Mouse (Mus musculus) lung, embryonic 15.5 days (tissue): Measurements from ENCODE around the gene BC049352. TPM values are rescaled to one million over a fixed set of nuclear protein-coding genes. Genes with fewer than 3 reads are reported as not detected.

Experiments
- ATAC-seq: fragments of 200-750 bp; cut with Nextera tagmentation; 2 replicates; pipeline ENCODE4 v1.8.0; 2017; ENCODE audit warnings: moderate number of reproducible peaks, borderline replicate concordance; ENCODE audit not compliant: low FRiP score, low TSS enrichment; ENCODE audit errors: extremely low read depth
- H3K27ac ChIP-seq: fragments of 300-500 bp; sonication (generic); 2 replicates; pipeline ENCODE4 v1.5.1; 2015; ENCODE audit warnings: moderate library complexity, mild to moderate bottlenecking, inconsistent platforms
- H3K27me3 ChIP-seq: fragments of 300-500 bp; sonication (generic); 2 replicates; pipeline ENCODE4 v1.6.1; 2015; ENCODE audit warnings: inconsistent platforms
- H3K36me3 ChIP-seq: fragments of 300-500 bp; sonication (generic); 2 replicates; pipeline ENCODE4 v1.6.1; 2015; ENCODE audit warnings: inconsistent platforms
- H3K4me1 ChIP-seq: fragments of 300-500 bp; sonication (generic); 2 replicates; pipeline ENCODE4 v1.6.1; 2015; ENCODE audit warnings: inconsistent platforms
- H3K4me2 ChIP-seq: fragments of 300-500 bp; sonication (generic); 2 replicates; pipeline ENCODE4 v1.6.1; 2015; ENCODE audit warnings: inconsistent platforms, mild to moderate bottlenecking, moderate library complexity
- H3K4me3 ChIP-seq: fragments of 300-500 bp; sonication (generic); 2 replicates; pipeline ENCODE4 v1.5.1; 2015; ENCODE audit warnings: mild to moderate bottlenecking, inconsistent platforms
- H3K9ac ChIP-seq: fragments of 300-500 bp; sonication (generic); 2 replicates; pipeline ENCODE4 v1.6.1; 2015; ENCODE audit warnings: inconsistent platforms
- H3K9me3 ChIP-seq: fragments of 300-500 bp; sonication (generic); 2 replicates; pipeline ENCODE4 v1.6.1; 2016; ENCODE audit warnings: inconsistent platforms
- WGBS: fragments of 180-500 bp; shearing (Covaris S2); methylation state at CpG from one replicate; pipeline ENCODE4 v1.1.7; 2015; 5-methylcytosine and 5-hydroxymethylcytosine counted together
- polyA plus RNA-seq: library from polyadenylated mRNA; unstranded; fragments of >200 nt; fragmentation: Nextera tagmentation; extraction: Ambion mirVana; gene quantifications from 2 replicates; pipeline ENCODE4 v1.2.1, GENCODE M21; 2015

BC049352 gene
- polyA plus RNA-seq, 1 experiment from 2014 or later, result not detected

- H3K36me3 ChIP-seq, result no peaks in the 10 kb centered on the region
- H3K9me3 ChIP-seq, result no peaks in the 10 kb centered on the region
- WGBS, result 56% methylated on average over 5 of the region's 5 CpGs
- no peak overlapping the region for H3K27ac ChIP-seq
- no peaks in the 10 kb centered on the region for H3K27me3 ChIP-seq
- no peak overlapping the region for H3K4me3 ChIP-seq
- no peak for ATAC-seq
- no peaks in the 10 kb centered on the region for H3K4me1 ChIP-seq
- no peak overlapping the region for H3K4me2 ChIP-seq
- H3K9ac ChIP-seq, result no peak overlapping the region
Observed at GRCm38 (mm10) chr9:45167903-45168302, 13.9 kb upstream of the BC049352 start.

- no peak for ATAC-seq
- Histone ChIP-seq H3K36me3 (no peaks in the 10 kb centered on the region), H3K9ac (no peak overlapping the region), H3K4me1 (no peaks in the 10 kb centered on the region), H3K27ac (no peak overlapping the region), H3K4me3 (no peak overlapping the region), H3K9me3 (no peaks in the 10 kb centered on the region), H3K27me3 (no peaks in the 10 kb centered on the region), H3K4me2 (no peak overlapping the region)
- 90% methylated on average over 5 of the region's 5 CpGs for WGBS
Observed at GRCm38 (mm10) chr9:45170150-45170549, 11.7 kb upstream of the BC049352 start.

- Histone ChIP-seq H3K4me3 (no peak overlapping the region), H3K9ac (no peak overlapping the region), H3K36me3 (no peaks in the 10 kb centered on the region), H3K4me1 (no peaks in the 10 kb centered on the region), H3K27ac (no peak overlapping the region), H3K9me3 (no peaks in the 10 kb centered on the region), H3K4me2 (no peak overlapping the region), H3K27me3 (no peaks in the 10 kb centered on the region)
- ATAC-seq, result no peak
- WGBS, result 81% methylated on average over 1 of the region's 1 CpGs
Observed at GRCm38 (mm10) chr9:45171073-45171610, 10.7 kb upstream of the BC049352 start.

- whole genome bisulfite sequencing, result 55% methylated on average over 3 of the region's 3 CpGs
- H3K27ac ChIP-seq, result no peak overlapping the region
Observed at GRCm38 (mm10) chr9:45173475-45173874, 8.3 kb upstream of the BC049352 start.

GRCm38 (mm10) chr9:45179282-45179681, 2.5 kb upstream of the BC049352 start:
- no peak overlapping the region for H3K4me2 ChIP-seq
- H3K4me1 ChIP-seq, result no peaks in the 10 kb centered on the region
- H3K4me3 ChIP-seq, result no peak overlapping the region
- WGBS, result 85% methylated on average over 5 of the region's 5 CpGs
- no peaks in the 10 kb centered on the region for H3K27me3 ChIP-seq
- H3K27ac ChIP-seq, result no peak overlapping the region
- no peak for ATAC-seq
- no peak overlapping the region for H3K9ac ChIP-seq
- H3K36me3 ChIP-seq, result no peaks in the 10 kb centered on the region
- H3K9me3 ChIP-seq, result no peaks in the 10 kb centered on the region

More at GRCm38 (mm10) chr9:45173475-45173874, 8.3 kb upstream of the BC049352 start:
- no peaks in the 10 kb centered on the region for H3K9me3 ChIP-seq
- no peak overlapping the region for H3K9ac ChIP-seq
- H3K4me3 ChIP-seq, result no peak overlapping the region
- no peaks in the 10 kb centered on the region for H3K27me3 ChIP-seq
- no peaks in the 10 kb centered on the region for H3K36me3 ChIP-seq
- no peak for ATAC-seq
- no peak overlapping the region for H3K4me2 ChIP-seq
- H3K4me1 ChIP-seq, result no peaks in the 10 kb centered on the region

- H3K4me2 ChIP-seq, result no peak overlapping the region
- no peak overlapping the region for H3K9ac ChIP-seq
- H3K4me3 ChIP-seq, result no peak overlapping the region
- H3K27me3 ChIP-seq, result no peaks in the 10 kb centered on the region
- no peak for ATAC-seq
- H3K36me3 ChIP-seq, result no peaks in the 10 kb centered on the region
- H3K9me3 ChIP-seq, result no peaks in the 10 kb centered on the region
- no peaks in the 10 kb centered on the region for H3K4me1 ChIP-seq
- WGBS, result 49% methylated on average over 3 of the region's 3 CpGs
- H3K27ac ChIP-seq, result no peak overlapping the region
Observed at GRCm38 (mm10) chr9:45182521-45182920, 714 bp downstream of the BC049352 start.

GRCm38 (mm10) chr9:45183266-45183665, 1.5 kb downstream of the BC049352 start:
- H3K4me3 ChIP-seq, result no peak overlapping the region
- WGBS, result 73% methylated on average over 6 of the region's 6 CpGs
- ATAC-seq, result no peak

GRCm38 (mm10) chr9:45185250-45185649, 3.4 kb downstream of the BC049352 start:
- no peaks in the 10 kb centered on the region for H3K36me3 ChIP-seq
- H3K9ac ChIP-seq, result no peak overlapping the region
- WGBS, result 62% methylated on average over 4 of the region's 4 CpGs
- H3K4me3 ChIP-seq, result no peak overlapping the region
- no peaks in the 10 kb centered on the region for H3K9me3 ChIP-seq
- ATAC-seq, result no peak
- no peak overlapping the region for H3K27ac ChIP-seq
- H3K4me1 ChIP-seq, result no peaks in the 10 kb centered on the region
- H3K27me3 ChIP-seq, result no peaks in the 10 kb centered on the region
- no peak overlapping the region for H3K4me2 ChIP-seq

More at GRCm38 (mm10) chr9:45183266-45183665, 1.5 kb downstream of the BC049352 start:
- H3K36me3 ChIP-seq, result no peaks in the 10 kb centered on the region
- no peak overlapping the region for H3K9ac ChIP-seq
- H3K4me1 ChIP-seq, result no peaks in the 10 kb centered on the region
- H3K27ac ChIP-seq, result no peak overlapping the region
- H3K4me2 ChIP-seq, result no peak overlapping the region
- H3K9me3 ChIP-seq, result no peaks in the 10 kb centered on the region
- H3K27me3 ChIP-seq, result no peaks in the 10 kb centered on the region

- no peak for ATAC-seq
- no peaks in the 10 kb centered on the region for H3K36me3 ChIP-seq
- H3K4me1 ChIP-seq, result no peaks in the 10 kb centered on the region
- no peak overlapping the region for H3K4me2 ChIP-seq
- WGBS, result 81% methylated on average over 10 of the region's 10 CpGs
- no peak overlapping the region for H3K9ac ChIP-seq
- H3K9me3 ChIP-seq, result no peaks in the 10 kb centered on the region
- H3K27me3 ChIP-seq, result no peaks in the 10 kb centered on the region
- no peak overlapping the region for H3K4me3 ChIP-seq
- no peak overlapping the region for H3K27ac ChIP-seq
Observed at GRCm38 (mm10) chr9:45188570-45189563, 7.1 kb downstream of the BC049352 start.

GRCm38 (mm10) chr9:45189661-45190174, 7.9 kb downstream of the BC049352 start:
- H3K4me1 ChIP-seq, result no peaks in the 10 kb centered on the region
- H3K27ac ChIP-seq, result no peak overlapping the region
- no peak for ATAC-seq

GRCm38 (mm10) chr9:45195468-45195867, 13.7 kb downstream of the BC049352 start:
- WGBS, result 62% methylated on average over 4 of the region's 4 CpGs
- ATAC-seq, result no peak
- Histone ChIP-seq H3K27ac (no peak overlapping the region), H3K4me3 (no peak overlapping the region), H3K4me1 (no peaks in the 10 kb centered on the region), H3K4me2 (no peak overlapping the region), H3K36me3 (no peaks in the 10 kb centered on the region), H3K27me3 (no peaks in the 10 kb centered on the region), H3K9ac (no peak overlapping the region), H3K9me3 (no peaks in the 10 kb centered on the region)

More at GRCm38 (mm10) chr9:45189661-45190174, 7.9 kb downstream of the BC049352 start:
- Histone ChIP-seq H3K4me2 (no peak overlapping the region), H3K9me3 (no peaks in the 10 kb centered on the region), H3K36me3 (no peaks in the 10 kb centered on the region), H3K4me3 (no peak overlapping the region), H3K27me3 (no peaks in the 10 kb centered on the region), H3K9ac (no peak overlapping the region)
- 65% methylated on average over 4 of the region's 4 CpGs for WGBS
